Mouse (Mus musculus) Muller cell, postnatal 12 days (primary cell): ENCODE results near the gene Ifih1.
A peak's percentile ranks its signal among the peaks of the same experiment; 100 is the strongest.

Source experiments
- DNase-seq: peaks from one replicate; pipeline ENCODE4 v3.0.0-alpha.2; 2015; ENCODE audit errors: inconsistent ontology term

The Ifih1 gene

GRCm38 (mm10) chr2:62646014-62646645, at the start of gene Ifih1:
TSS of gene Ifih1 (minus strand) at chr2:62646255.
- peak; percentile 87 for DNase-seq

DNA sequence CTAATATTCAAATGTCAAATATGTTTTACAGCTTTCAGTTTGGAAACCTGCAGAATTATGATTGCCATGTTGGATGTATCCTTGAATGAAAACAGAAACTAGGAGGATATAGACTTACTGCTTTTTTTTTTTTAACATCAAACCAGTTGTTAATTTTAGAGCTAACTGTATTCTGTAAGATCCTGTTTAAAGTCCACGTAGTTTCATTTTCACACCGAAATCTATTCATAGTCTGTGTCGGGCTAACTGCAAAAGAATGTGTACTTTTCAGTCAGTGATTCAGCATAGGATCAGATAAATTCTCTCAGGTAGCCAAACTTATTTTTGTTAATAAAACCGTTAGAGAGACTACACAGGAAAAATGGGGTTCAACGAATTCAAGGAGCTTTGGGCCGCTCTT, 39.9 kb upstream of the Ifih1 start:
- no peak for DNase-seq

DNA sequence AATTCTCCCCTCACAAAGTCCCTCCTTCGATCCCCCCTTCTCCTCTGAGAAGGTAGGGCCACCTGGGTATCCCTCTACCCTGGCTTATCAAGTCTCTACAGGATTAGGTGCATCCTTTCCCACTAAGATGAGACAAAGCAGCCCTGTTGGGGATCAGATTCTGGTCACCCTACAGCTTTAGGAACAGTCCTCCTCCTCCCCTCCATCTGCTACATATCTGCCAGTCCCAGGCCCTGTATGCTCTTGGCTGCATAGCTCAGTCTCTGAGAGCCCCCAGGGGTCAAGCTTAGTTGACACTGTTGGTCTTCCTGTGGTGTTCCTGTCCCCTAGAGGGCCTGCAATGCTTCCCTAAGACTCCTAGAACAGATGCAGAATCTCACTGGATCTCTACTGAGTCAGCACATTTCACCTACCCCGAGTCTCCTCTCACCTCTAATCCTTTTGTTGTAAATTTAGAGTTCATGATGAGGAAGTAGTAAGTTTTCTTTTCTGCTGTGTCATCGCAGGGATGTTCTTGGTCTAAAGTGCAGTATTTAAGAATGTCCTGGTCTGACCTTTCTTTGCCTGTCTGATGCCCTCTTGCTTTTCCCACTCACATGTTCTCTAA, 39.0 kb upstream of the Ifih1 start:
- no peak for DNase-seq

GRCm38 (mm10) chr2:62681667-62682066, 35.6 kb upstream of the Ifih1 start:
- peak; percentile 12 for DNase-seq

- no peak for DNase-seq
These were observed 26.7 kb upstream of the Ifih1 start for GRCm38 (mm10) chr2:62672788-62673187.

GRCm38 (mm10) chr2:62670767-62671166, 24.7 kb upstream of the Ifih1 start:
- DNase-seq = no peak

DNA sequence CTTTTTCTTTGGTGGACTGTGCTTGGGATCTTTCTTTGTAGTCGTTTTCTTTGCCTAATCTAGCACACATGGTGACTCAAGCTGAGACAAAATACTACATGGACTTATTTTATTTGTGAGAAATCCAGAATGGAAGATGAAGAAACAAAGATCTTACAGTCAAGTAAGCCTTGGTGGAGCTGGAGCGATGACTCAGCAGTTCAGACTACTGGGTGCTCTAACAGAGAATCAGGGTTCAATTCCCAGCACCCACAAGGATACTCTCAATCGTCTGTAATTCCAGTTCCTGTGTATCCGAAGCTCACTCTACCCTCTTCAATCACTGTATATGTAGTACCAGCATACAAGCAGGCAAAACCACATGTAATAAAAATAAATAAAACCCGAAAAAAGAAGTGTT, 24.2 kb upstream of the Ifih1 start:
- no peak for DNase-seq

- no peak for DNase-seq
These were observed 23.8 kb upstream of the Ifih1 start for GRCm38 (mm10) chr2:62669848-62670247.

DNA sequence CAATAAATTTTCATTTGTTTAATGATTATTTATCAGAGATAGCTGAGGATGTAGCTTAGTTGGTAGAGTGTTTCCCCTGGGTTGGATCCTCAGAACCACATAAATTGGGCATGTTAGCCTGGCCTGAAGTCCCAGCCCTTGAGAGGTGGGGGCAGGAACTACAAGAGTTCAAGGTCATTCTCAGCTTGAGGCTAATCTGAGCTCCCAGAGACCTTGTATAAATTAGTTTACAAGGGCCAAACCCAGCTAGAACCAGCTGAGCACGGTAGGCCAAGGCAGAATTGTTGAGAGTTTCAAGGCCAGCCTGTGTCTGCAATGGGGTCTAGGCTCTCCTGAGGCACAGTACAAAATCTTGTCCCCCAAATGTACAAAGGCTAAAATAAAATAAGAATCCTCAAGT, 19.5 kb upstream of the Ifih1 start:
- DNase-seq = no peak

DNA sequence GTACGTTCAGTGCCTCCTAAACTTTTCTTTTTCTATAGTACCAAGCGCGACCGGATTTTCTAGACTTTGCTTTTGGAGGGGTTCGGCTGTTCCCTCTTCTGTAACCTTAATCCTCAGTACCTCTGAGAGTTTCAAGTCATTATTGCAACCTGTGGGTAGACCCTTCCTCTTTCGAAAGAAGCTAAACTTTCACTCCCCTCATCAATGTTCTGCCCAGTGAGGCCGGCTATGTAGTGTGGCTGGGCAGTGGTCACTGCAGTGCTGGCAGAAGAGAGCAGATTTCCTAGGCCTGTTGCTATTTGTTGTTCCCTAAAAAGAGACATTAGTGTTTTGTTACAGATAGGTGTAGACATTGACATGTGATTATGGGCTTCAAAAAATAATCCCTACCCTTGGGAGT, 18.8 kb upstream of the Ifih1 start:
- DNase-seq = peak; percentile 30

DNA sequence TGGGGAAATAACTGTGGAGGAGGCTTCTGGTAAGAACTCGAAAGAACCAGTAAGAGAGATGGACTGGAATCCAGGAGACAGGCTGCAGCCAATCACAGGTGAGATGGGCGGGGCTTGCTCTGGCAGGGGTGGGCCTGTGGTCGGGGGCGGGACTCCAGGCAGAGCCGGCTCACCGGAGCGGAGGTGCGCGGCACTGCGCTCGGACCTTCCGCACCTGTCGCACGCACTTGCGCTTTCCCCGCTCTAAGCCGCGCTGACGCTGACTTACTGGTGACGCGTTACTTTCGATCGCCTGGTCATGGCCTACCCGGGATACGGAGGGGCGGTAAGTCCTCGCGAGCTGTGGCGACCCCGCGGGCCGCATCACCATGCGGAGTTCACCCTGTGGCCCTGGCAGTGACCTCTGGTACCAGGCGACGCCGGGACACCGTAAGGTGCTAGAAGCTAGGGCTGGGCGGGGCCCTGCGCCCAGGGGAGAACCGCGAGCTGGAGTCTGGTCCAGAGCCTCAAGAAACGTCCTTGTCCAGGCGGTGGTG, 18.1 kb upstream of the Ifih1 start, which contains the start of gene Gca:
Gene Gca, plus strand, starts transcription at position 151 of the 536 bp plus-strand sequence.
- DNase-seq = peak; percentile 91

- DNase-seq = peak; percentile 81
These were observed 16.5 kb upstream of the Ifih1 start for GRCm38 (mm10) chr2:62662560-62662959.

GRCm38 (mm10) chr2:62660565-62660964, 14.5 kb upstream of the Ifih1 start:
- DNase-seq = no peak

DNA sequence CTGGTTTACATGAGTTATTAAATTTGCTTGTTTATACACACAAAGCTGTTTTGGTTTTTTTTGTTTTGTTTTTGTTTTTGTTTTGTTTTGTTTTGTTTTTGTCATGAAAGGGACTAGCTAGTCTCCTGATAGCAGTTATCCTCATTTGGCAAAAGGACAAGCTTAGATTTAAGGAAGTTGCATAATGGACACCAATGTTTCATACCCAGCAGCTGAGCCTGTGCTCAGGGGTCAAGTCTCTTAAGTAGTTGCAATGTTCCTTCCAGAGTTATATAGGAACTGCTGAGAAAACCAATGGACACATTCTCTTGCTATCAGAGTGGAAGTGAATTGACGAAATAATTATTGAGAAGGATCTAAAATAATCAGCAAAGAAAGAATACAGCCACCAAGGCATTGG, 10.0 kb upstream of the Ifih1 start:
- DNase-seq = no peak

DNA sequence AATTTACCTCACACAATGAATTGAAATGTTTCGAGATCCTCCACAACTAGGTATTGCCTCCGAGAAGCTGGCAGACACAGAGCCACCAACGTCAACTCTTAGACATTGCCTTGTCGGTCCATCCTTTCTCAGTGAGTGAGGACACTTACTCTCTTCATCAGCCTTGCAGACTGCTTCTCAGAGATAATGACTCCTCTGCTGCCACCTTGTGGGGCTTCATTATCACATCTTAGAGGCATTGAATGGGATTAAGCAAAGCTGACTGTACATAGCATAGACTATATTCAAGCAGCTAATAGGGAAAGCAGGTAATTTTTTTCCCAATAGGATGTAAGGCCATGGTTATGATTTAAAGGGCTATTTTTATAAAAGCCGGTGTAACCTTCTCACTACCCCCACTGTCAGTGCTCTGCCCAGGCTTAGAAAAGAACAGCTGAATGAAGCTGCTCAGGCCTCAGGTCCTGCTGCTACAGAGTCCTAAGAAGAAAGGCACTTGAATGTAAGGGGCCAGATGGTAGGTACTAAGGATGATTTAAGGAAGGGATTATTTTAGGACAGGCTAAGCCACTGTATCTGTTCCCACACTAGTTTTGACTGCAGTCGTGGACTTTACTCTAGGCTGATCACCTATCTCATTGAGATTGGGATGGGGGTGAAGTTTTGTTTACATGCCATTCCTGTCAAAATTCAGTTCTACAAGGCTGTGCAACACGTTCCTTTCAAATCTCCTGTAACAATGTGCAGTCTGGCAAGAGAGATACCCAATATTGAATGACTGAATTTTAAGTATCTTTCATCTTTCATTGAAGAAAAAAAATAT, 8.7 kb upstream of the Ifih1 start:
- DNase-seq = peak; percentile 50

DNA sequence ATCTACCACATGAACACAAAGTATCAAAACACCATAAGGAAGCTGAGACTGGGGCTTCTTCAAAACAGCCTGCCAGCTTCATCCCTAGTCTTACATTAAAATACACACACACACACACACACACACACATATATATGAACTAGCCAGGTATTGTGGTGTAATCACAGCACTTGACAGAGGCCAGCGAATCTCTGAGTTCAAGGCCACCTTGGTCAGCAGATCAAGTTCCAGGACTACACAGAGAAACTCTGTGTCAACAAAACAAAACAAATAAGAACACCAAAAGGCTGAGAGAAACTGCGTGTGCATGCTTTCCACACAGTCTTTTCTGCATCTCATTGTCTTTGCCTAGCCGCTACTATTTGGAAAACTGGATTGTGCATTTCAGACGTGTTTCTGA, 6.4 kb upstream of the Ifih1 start:
- DNase-seq = no peak

DNA sequence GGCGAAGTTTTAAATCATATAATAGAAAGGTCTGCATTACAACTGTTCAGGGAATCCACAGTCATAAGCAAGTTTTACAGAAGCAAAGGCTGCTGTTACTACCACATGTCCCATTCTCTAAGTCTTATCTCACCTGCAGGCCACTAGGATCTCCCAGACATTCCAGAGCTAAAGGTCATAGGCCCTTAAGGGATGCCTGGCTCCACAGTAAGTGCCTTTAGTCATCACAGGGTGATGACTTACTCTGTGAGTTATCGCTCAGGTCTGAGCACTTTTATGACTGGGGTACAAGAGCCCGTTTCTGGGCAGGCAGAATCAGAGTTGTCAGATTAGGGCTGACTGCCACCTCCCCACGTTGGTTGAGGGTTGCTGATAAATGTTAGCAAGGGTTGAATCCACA, 5.8 kb upstream of the Ifih1 start:
- DNase-seq = no peak

GRCm38 (mm10) chr2:62646671-62647289, 725 bp upstream of the Ifih1 start:
- DNase-seq = no peak

- peak; percentile 58 for DNase-seq
These were observed 580 bp downstream of the Ifih1 start for GRCm38 (mm10) chr2:62645475-62645874.

DNA sequence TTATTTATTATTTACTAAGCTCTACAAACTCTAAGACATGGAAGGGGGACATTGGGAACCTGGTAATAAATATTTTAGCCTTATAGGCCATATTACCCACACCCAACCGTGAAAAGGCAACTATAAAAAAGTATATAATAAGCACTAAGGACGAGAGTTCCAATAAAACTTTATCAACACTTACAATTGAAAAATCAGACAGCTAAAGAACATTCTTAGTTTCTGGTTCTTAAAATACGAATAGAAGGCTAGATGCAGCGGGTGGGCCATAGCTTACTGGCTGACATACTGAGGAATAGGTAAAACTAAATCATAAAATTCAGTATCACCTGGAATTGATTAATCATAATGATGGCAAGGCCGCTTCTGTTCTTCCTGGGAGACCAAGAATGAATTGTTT, 1.2 kb downstream of the Ifih1 start:
- DNase-seq = no peak

DNA sequence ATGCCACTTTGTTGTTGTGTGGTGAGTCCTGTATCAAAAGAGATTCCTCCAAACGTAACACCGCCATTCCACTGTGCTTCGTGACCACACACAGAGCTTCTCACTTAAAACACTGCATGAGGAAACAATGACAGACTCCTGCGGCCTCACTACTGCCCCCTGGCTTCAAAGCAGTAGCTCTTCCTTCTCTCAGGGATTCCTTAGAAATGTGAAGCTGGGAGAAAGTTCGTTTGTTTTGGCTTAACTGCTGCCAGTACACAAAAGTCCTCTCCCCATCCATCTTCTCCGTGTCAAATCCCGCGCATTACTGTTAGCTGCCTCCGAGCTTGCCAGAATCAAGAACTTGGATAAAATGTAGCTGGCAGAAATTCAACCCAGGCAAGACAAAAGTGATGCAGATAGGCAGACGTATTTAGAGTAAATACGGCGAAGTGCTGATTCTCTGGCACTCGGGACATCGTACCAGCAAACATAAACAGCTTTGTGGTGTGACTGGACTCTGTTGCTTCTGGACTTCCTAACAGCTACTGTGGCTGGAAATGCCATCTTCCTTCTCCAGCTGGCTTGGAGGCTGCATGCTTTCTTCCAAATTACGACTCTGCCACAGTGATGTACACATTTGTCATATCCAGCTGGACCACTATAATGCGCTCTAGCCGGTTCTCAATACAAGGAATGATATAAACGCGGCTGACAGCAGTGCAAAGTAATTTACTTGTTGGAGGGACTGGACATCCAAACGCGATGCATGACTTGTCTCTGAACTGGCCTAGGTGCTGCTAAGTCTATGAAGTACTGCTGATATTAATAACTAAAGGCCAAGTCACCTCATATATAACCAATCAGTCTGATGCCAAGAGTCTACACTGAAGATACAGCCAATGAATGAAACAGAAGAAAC, 2.4 kb downstream of the Ifih1 start:
- DNase-seq = peak; percentile 37
